Mouse (Mus musculus): ENCODE measurements around the gene Chd6.

DNA sequence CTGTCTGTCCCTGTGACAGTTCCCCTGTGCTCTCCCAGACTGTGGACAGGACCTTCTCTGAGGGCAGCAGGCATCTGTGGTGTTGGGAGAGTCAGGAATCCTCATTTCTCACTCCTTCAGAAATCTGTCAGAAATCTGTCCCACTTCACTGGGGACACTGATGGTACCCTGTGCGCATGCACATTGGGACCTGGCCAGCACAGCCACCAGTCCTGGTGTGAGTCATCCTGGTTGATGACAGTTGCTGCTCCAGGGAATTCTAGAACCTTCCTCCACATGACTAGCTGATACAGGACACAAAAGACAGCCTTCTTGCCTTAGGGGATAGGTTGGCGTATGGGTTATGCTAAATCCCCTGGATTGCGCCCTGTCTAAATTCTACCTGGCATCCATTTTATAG, 191.6 kb downstream of the Chd6 start:
- no peak for TF ChIP-seq CHD1 (IDR thresholded peaks at IDR 0.05; ENCODE audit: low read depth, low read length)
- no peak for TF ChIP-seq JUN (IDR thresholded peaks at IDR 0.05; ENCODE audit: insufficient read depth, low read depth, low read length)
- TF ChIP-seq TCF12 (IDR thresholded peaks at IDR 0.05; ENCODE audit: low read depth, low read length) = no peak
- no peak for TF ChIP-seq CTCF (conservative IDR thresholded peaks at IDR 0.05 in 1 of 2, IDR thresholded peaks at IDR 0.05 in 1 of 2; ENCODE audit: low read depth in 2 of 2, low read length in 2 of 2)
- TF ChIP-seq ETS1 (conservative IDR thresholded peaks at IDR 0.05; ENCODE audit: low read depth, low read length) = no peak
- TF ChIP-seq NELFE (IDR thresholded peaks at IDR 0.05; ENCODE audit: low read depth, low read length) = no peak
- no peak for TF ChIP-seq POLR2A (IDR thresholded peaks at IDR 0.05; ENCODE audit: low read depth, low read length)
- TF ChIP-seq NRF1 (IDR thresholded peaks at IDR 0.05; ENCODE audit: low read depth, low read length) = no peak
- TF ChIP-seq MYC (IDR thresholded peaks at IDR 0.05; ENCODE audit: low read depth, low read length) = no peak
- TF ChIP-seq PAX5 (IDR thresholded peaks at IDR 0.05; ENCODE audit: low read length) = no peak
